Mouse (Mus musculus) forebrain, embryonic 13.5 days (tissue): ENCODE results near the gene Kcnh3. TPM values are rescaled to one million over a fixed set of nuclear protein-coding genes. Genes with fewer than 3 reads are reported as not detected.

Experiments used
- ATAC-seq: fragments of 200-750 bp; cut with Nextera tagmentation; 2 replicates; pipeline ENCODE4 v1.8.0; 2017
- H3K27ac ChIP-seq: fragments of 300-500 bp; sonication (generic); 2 replicates; pipeline ENCODE4 v1.5.1; 2015; ENCODE audit warnings: inconsistent platforms, mild to moderate bottlenecking, moderate library complexity
- H3K27me3 ChIP-seq: fragments of 300-500 bp; sonication (generic); 2 replicates; pipeline ENCODE4 v1.6.1; 2015; ENCODE audit warnings: mild to moderate bottlenecking, inconsistent platforms
- H3K36me3 ChIP-seq: fragments of 300-500 bp; sonication (generic); 2 replicates; pipeline ENCODE4 v1.6.1; 2015; ENCODE audit warnings: mild to moderate bottlenecking, inconsistent platforms; ENCODE audit not compliant: poor library complexity, severe bottlenecking
- H3K4me1 ChIP-seq: fragments of 300-500 bp; sonication (generic); 2 replicates; pipeline ENCODE4 v1.6.1; 2015; ENCODE audit warnings: inconsistent platforms
- H3K4me2 ChIP-seq: fragments of 300-500 bp; sonication (generic); 2 replicates; pipeline ENCODE4 v1.6.1; 2015; ENCODE audit warnings: inconsistent platforms, mild to moderate bottlenecking, moderate library complexity
- H3K4me3 ChIP-seq: fragments of 300-500 bp; sonication (generic); 2 replicates; pipeline ENCODE4 v1.5.1; 2015; ENCODE audit warnings: mild to moderate bottlenecking, inconsistent platforms
- H3K9ac ChIP-seq: fragments of 300-500 bp; sonication (generic); 2 replicates; pipeline ENCODE4 v1.6.1; 2015; ENCODE audit warnings: mild to moderate bottlenecking, inconsistent platforms
- H3K9me3 ChIP-seq: fragments of 300-500 bp; sonication (generic); replicated peaks from 2 replicates; pipeline ENCODE4 v1.6.1; 2016; ENCODE audit warnings: inconsistent platforms
- WGBS: fragments of 180-500 bp; shearing (Covaris S2); methylation state at CpG from one replicate; pipeline ENCODE4 v1.1.7; 2015; 5-methylcytosine and 5-hydroxymethylcytosine counted together
- polyA plus RNA-seq: library from polyadenylated mRNA; unstranded; fragments of >200 nt; fragmentation: Nextera tagmentation; extraction: Ambion mirVana; gene quantifications from 2 replicates; pipeline ENCODE4 v1.2.1, GENCODE M21; 2015

Kcnh3 gene
- polyA plus RNA-seq: 2.3 and 2.5 TPM in 2 replicates

DNA sequence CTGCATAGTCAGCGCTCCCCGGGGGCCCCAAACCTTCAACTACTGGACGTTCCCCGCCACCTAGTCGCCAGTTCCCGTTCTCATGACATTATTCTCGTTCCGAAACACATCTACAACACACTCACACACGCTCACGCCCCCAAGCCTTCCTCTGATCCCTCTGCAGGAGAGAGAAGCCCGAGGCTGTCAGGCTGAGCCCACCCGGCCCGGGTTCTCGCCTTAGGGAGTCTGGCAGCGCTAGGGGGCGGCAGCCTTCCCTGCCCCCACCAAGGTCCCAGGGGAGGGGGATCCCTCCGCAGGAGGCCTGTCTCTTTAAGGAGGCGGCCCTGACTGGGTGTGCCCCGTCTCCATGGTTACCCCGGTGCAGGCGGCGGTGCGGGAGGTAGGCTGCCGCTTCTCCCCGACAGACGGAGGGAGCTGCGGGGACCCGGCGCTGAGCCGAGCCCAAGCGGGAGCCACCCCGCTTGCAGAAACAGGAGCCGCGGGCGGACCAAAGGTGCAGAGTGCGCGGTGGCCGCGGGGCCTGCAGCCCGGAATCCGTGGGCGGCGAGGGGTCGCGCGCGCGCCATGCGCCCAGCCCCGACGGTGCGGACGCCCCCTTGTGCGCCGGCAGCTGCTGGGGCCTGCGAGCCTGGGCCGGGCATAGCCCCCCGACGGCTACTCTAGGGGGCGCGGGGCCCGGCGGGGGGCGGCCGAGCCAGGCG, at the start of gene Kcnh3:
Gene Kcnh3, plus strand, starts transcription at position 654 of the 704 bp plus-strand sequence.
- WGBS: under 1% methylated on average over 27 of the region's 66 CpGs
- Histone ChIP-seq H3K4me1 (peaks cover 43% of the 10 kb centered on the region), H3K9me3 (no peaks in the 10 kb centered on the region), H3K36me3 (no peaks in the 10 kb centered on the region), H3K27ac (peak within 1 kb of the TSS; percentile 3; the same call in 1 of the 2 replicates), H3K4me3 (peak within 1 kb of the TSS; percentile 44), H3K27me3 (peaks cover 99% of the 10 kb centered on the region), H3K9ac (peak within 1 kb of the TSS; percentile 53), H3K4me2 (peak within 1 kb of the TSS; percentile 66)
- peak; percentile 71 for ATAC-seq

DNA sequence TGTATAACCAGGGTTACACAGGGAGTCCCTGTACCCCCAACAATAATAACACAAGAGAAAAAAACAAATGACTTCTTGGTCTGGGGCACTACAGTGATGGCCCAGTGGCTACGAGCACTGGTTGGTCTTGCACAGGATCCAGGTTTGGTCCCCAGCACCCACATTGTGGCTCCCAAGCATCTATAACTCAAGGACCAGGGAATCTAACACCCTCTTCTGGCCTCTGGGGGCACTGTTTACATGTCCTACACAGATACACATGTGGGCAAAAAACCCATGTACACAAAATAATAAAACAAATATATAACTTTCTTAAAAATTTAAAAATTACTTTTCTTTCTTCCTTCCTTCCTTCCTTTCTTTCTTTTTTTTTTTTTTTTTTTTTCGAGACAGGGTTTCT, 45.0 kb upstream of the Kcnh3 start:
- Histone ChIP-seq H3K27me3 (no peaks in the 10 kb centered on the region), H3K4me2 (no peak overlapping the region), H3K36me3 (peaks cover 70% of the 10 kb centered on the region), H3K4me3 (no peak overlapping the region), H3K9ac (no peak overlapping the region), H3K27ac (no peak overlapping the region), H3K9me3 (no peaks in the 10 kb centered on the region), H3K4me1 (no peaks in the 10 kb centered on the region)
- WGBS: 96% methylated on average over 1 of the region's 2 CpGs
- no peak for ATAC-seq

DNA sequence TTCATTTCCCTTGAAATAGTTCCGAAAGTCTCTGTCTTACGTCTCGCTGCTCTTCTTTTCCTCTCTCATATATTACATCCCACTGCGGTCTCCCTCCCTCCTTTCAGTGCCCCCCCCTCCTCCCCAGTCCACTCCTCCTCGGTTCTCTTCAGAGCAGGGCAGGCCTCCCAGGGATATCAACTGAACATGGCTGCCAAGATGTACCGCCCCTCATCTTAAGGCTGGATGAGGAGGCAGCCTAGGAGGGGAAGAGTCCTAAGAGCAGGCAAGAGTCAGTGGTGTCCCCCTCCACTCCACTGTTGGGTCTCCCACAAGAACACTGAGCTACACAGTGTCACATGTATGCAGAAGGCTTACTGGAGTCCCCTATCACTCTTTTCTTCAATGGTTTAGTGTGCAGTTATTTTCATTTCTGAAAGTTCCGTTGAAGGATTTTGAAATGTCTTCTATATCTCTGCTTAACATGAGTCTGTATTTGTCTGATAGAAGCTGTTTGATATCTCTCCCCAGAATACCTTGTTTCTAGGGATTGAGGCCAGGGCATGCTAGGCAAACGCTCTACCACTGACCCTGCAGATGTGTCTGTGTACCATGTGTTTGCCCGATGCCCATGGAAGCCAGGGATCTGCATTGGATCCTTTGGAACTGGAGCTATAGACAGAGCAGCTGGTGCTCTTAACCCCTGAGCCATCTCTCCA, 40.3 kb upstream of the Kcnh3 start:
- H3K27ac ChIP-seq: no peak overlapping the region
- no peak overlapping the region for H3K4me3 ChIP-seq
- no peak overlapping the region for H3K9ac ChIP-seq
- no peaks in the 10 kb centered on the region for H3K4me1 ChIP-seq
- ATAC-seq: no peak
- H3K9me3 ChIP-seq: no peaks in the 10 kb centered on the region
- peaks cover 91% of the 10 kb centered on the region for H3K36me3 ChIP-seq
- H3K4me2 ChIP-seq: no peak overlapping the region
- WGBS: 90% methylated on average over 9 of the region's 9 CpGs
- H3K27me3 ChIP-seq: no peaks in the 10 kb centered on the region

DNA sequence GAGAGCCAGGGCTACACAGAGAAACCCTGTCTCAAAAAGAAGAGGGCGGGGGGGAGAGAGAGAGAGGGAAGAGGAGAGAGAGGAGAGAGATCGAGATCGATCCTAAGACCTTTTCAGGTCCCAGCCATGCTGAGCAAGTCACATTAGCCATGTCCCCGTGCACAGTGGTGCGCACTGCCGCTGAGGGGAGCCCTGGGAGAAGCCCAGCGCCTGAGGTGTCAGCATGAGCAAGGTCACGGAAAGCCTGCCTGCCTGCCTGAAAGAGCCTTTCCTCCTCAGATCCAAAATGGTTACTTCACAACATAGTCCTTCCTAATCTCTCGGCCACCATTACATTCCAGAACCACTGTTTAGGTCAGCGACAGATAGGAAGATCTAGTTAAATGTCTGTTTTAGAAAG, 30.3 kb upstream of the Kcnh3 start:
- peaks cover 21% of the 10 kb centered on the region for H3K4me1 ChIP-seq
- ATAC-seq: no peak
- no peaks in the 10 kb centered on the region for H3K9me3 ChIP-seq
- H3K4me3 ChIP-seq: no peak overlapping the region
- 76% methylated on average over 10 of the region's 10 CpGs for WGBS
- no peak overlapping the region for H3K9ac ChIP-seq
- no peak overlapping the region for H3K27ac ChIP-seq
- no peaks in the 10 kb centered on the region for H3K27me3 ChIP-seq
- peaks cover 37% of the 10 kb centered on the region for H3K36me3 ChIP-seq
- H3K4me2 ChIP-seq: no peak overlapping the region

DNA sequence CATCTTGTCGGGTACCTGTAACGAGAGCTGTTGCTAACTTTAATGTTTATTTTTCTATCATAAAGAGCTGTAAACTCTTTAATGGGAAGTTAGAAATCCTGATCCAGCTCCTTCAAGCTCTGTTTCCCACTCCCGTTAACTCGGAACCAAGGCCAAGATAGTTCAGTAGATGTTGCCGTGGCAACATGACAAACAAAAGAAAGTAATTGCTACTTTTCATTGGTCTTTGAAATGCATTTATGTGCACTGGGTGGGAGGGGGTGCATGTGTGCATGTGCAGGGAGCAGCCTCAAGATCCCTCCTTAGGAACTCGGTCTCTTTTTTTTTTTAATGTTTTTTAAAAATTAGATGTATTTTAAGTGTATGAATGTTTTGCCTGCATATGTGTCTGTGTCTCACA, 29.6 kb upstream of the Kcnh3 start:
- H3K4me1 ChIP-seq: peaks cover 21% of the 10 kb centered on the region
- H3K27ac ChIP-seq: no peak overlapping the region
- H3K4me3 ChIP-seq: no peak overlapping the region
- no peak overlapping the region for H3K9ac ChIP-seq
- H3K27me3 ChIP-seq: no peaks in the 10 kb centered on the region
- H3K36me3 ChIP-seq: peaks cover 42% of the 10 kb centered on the region
- no peak overlapping the region for H3K4me2 ChIP-seq
- 28% methylated on average over 6 of the region's 6 CpGs for WGBS
- peak; percentile 58; the same call in 1 of the 2 replicates for ATAC-seq
- H3K9me3 ChIP-seq: no peaks in the 10 kb centered on the region

DNA sequence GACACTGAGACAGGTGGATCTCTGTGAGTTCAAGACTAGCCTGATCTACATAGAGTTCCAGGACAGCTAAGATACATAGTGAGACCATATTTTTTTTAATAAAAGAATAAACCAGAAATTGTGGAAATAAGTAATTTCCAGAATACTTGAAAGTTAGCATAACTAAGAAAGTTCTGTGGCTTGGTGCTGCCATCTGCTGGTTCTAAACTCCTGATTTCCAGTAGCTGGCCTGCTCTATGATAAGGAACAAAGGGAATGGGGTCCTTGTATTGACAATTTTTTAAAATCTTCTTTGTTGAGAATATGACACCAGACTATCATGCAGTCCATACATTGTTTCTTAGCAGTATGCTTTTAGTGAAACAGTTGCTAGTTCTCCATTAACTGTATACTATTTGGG, 25.9 kb upstream of the Kcnh3 start:
- Histone ChIP-seq H3K4me3 (no peak overlapping the region), H3K36me3 (peaks cover 43% of the 10 kb centered on the region), H3K9ac (no peak overlapping the region)

DNA sequence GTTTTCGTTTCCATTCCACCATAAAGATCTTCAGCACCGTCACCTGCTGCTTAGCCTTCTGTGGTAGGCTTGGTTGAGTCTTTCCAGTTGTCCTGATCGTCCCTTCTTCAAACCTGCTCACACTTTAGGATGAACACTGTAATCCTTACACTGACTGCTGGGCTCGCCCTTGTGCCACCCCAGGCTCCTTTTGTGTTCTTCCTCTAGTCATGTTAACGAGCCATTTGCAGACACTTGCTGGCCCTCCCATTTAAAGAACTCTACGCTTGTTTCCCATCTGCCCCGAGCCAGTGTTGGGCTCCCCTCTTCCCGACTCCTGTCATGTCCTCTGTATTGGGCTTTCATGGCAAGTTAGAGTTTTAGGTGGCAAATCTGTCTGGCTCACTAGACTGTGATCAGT, 18.7 kb upstream of the Kcnh3 start:
- Histone ChIP-seq H3K36me3 (peaks cover 71% of the 10 kb centered on the region), H3K4me1 (no peaks in the 10 kb centered on the region), H3K4me2 (no peak overlapping the region), H3K4me3 (no peak overlapping the region), H3K9ac (no peak overlapping the region), H3K9me3 (no peaks in the 10 kb centered on the region), H3K27ac (no peak overlapping the region), H3K27me3 (no peaks in the 10 kb centered on the region)
- WGBS: 56% methylated on average over 8 of the region's 8 CpGs
- no peak for ATAC-seq

More for the DNA sequence above, 25.9 kb upstream of the Kcnh3 start:
- Histone ChIP-seq H3K4me1 (peaks cover 21% of the 10 kb centered on the region), H3K27ac (no peak overlapping the region), H3K9me3 (no peaks in the 10 kb centered on the region), H3K4me2 (no peak overlapping the region), H3K27me3 (no peaks in the 10 kb centered on the region)
- no peak for ATAC-seq

DNA sequence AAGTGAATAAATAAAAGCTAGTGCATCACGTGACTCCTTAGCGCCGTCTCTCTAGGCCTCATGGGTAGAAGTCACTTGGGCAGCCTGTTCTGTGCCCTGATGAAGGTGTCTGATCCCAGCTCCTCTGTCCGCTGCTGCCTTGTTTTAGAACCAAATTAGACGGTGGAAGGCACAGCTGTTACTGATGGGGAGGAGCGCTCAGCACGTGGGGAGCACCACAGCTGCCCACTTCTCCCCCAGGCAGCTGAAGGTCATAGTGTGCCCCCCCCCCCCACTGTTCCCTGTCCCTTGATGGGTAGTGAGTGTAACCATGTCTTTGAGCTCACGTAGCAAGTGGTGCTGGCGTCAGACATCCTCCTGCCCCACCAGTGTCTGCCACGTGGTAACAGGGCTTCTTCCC, 11.5 kb upstream of the Kcnh3 start:
- no peak overlapping the region for H3K27ac ChIP-seq
- no peaks in the 10 kb centered on the region for H3K9me3 ChIP-seq
- H3K4me2 ChIP-seq: no peak overlapping the region
- H3K9ac ChIP-seq: no peak overlapping the region
- 89% methylated on average over 10 of the region's 10 CpGs for WGBS
- no peaks in the 10 kb centered on the region for H3K4me1 ChIP-seq
- H3K36me3 ChIP-seq: peaks cover 59% of the 10 kb centered on the region
- H3K27me3 ChIP-seq: no peaks in the 10 kb centered on the region
- no peak for ATAC-seq
- no peak overlapping the region for H3K4me3 ChIP-seq

DNA sequence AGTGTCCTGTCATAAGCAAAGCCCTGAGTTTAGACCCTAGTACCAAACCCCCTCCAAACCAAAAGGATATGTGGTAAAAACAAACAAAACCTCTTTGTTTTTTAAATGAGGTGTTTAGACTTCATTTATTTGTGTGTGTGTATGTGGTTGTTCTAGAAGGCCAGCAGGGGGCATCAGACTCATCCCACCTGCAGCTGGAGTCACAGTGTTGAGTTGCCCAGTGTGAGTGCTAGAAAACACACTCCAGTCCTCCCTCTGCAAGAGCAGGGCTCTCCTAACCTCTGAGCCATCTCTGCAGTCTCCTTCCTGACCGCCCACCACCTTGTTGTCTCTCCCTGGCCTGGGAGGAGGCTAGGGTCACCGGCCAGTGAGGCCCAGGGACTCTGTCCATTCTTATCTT, 9.7 kb upstream of the Kcnh3 start:
- H3K9ac ChIP-seq: no peak overlapping the region
- no peak for ATAC-seq
- no peak overlapping the region for H3K4me2 ChIP-seq
- no peak overlapping the region for H3K4me3 ChIP-seq
- H3K36me3 ChIP-seq: peaks cover 43% of the 10 kb centered on the region
- no peaks in the 10 kb centered on the region for H3K9me3 ChIP-seq
- no peaks in the 10 kb centered on the region for H3K4me1 ChIP-seq
- no peak overlapping the region for H3K27ac ChIP-seq
- WGBS: 68% methylated on average over 2 of the region's 2 CpGs
- peaks cover 5% of the 10 kb centered on the region for H3K27me3 ChIP-seq

DNA sequence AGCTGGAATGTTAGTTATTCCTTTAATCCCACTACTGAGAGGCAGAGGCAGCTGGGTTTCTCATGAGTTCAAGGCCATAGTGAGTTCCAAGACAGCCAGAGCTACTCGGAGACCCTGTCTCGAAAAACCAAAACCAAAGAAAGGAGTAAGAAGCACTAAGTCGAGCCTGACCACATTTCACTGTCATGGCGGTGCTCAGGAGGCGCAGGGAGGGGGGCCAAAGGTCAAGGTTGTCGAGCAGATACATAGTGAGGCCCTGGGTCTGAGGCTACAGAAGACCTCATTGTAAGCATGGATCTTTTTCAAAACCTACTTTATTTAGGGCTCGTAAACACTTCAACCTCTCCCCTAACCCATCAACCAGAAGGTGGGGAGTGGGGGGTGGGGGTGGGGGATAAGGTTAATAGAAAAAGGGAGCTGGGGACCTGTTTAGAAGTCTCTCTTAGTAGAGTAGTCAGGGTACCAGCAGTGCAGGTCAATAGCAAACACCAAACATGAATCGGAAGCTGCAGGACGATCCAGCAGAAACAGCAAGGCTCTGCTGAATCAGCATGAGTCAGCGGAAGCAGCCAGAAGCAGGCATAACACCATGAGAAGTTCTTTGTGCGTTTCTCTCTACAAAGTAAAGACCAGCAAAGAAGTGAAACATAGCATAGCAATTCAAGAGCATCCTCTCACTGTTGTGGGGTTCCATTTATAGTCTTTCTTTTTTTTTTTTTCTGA, 8.8 kb upstream of the Kcnh3 start:
- no peak overlapping the region for H3K27ac ChIP-seq
- H3K9ac ChIP-seq: no peak overlapping the region
- no peak overlapping the region for H3K4me2 ChIP-seq
- H3K27me3 ChIP-seq: peaks cover 15% of the 10 kb centered on the region
- no peaks in the 10 kb centered on the region for H3K4me1 ChIP-seq
- no peaks in the 10 kb centered on the region for H3K9me3 ChIP-seq
- H3K4me3 ChIP-seq: no peak overlapping the region
- no peak for ATAC-seq
- peaks cover 35% of the 10 kb centered on the region for H3K36me3 ChIP-seq
- 88% methylated on average over 11 of the region's 11 CpGs for WGBS

DNA sequence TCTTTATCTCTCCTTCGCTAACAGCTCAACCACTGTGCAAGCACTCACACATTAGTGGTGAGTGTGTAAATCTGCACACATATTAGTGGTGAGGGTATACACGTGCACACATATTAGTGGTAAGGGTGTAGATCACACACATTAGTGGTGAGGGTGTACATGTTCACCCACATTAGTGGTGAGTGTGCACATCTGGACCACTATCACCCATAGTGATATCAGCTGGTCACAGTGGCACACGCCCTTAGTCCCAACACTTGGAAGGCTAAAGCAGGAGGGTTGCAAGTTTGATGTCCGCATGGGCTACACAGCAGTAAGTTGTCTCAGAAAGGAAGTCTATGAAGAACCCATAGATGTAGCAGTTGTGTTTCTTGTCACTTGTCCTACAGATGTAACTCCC, 7.0 kb upstream of the Kcnh3 start:
- WGBS: 93% methylated on average over 4 of the region's 4 CpGs
- ATAC-seq: no peak

DNA sequence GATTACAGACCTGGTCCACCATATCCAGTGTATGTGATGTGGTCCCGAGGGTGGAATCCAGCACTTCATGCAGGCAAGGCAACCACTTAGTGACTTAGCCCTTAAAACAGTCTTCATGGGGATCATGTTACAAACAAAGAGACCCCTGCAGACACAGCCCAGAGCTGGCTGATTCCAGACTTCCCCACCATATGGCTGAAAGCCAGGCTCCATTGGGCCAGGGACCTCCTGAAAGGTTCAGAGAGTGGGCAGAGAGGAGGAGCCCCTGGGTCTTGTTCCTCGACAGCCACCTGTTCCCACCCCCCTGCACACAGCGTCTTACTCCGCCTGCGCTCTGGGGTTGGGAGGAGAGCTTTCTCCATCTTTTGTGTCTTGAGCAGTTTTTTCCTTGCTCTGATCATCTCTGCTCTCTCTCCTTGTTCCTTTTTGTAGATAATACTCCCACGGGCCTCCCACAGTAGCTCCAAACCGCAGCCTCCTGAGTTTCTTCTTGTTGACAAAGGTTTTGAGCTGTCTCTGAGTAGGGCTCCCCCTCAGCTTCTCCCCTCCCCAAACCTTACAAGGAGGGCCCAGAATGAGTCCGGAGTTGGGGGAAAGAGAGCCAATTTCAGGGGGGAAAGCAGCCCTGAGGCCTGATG, 3.2 kb upstream of the Kcnh3 start:
- Histone ChIP-seq H3K4me2 (no peak overlapping the region), H3K4me1 (peaks cover 43% of the 10 kb centered on the region), H3K36me3 (no peaks in the 10 kb centered on the region), H3K9ac (no peak overlapping the region), H3K27me3 (peaks cover 70% of the 10 kb centered on the region), H3K4me3 (no peak overlapping the region), H3K27ac (no peak overlapping the region), H3K9me3 (no peaks in the 10 kb centered on the region)
- 6% methylated on average over 8 of the region's 8 CpGs for WGBS
- no peak for ATAC-seq

More for the DNA sequence above, 7.0 kb upstream of the Kcnh3 start:
- no peaks in the 10 kb centered on the region for H3K9me3 ChIP-seq
- H3K4me3 ChIP-seq: no peak overlapping the region
- peaks cover 32% of the 10 kb centered on the region for H3K27me3 ChIP-seq
- H3K4me1 ChIP-seq: peaks cover 8% of the 10 kb centered on the region; the same call in 1 of the 2 replicates
- no peak overlapping the region for H3K9ac ChIP-seq
- no peak overlapping the region for H3K4me2 ChIP-seq
- peaks cover 18% of the 10 kb centered on the region for H3K36me3 ChIP-seq
- no peak overlapping the region for H3K27ac ChIP-seq
